25 mouse cellular contexts compared by ENCODE assay signal in genomic region chr9:37519995-37520394, GRCm38 (mm10). TPM values are rescaled to one million over a fixed set of nuclear protein-coding genes. Genes with fewer than 3 reads are reported as not detected.
DNase-seq lines count a peak whose midpoint lies in the region; ATAC-seq and TF ChIP-seq lines count a peak whose summit lies in the region.
"Had no signal": no experiment of that assay in that cellular context is flagged by ENCODE, and none has a peak within 500 bp of the region (broad histone marks: within the 10 kb centered on the region; RNA-seq: fewer than 3 reads in every experiment).

No protein-coding gene starts in this region.

- peaks cover 21% of the 10 kb centered on the region; the same call in 1 of the 2 replicates for H3K36me3 ChIP-seq in hindbrain, postnatal 0 days (ENCODE audit: insufficient read depth, low read length)

- H3K9me3 ChIP-seq in hindbrain, postnatal 0 days (ENCODE audit: low read length) = no peaks in the 10 kb centered on the region
- H3K9me3 ChIP-seq: heart, embryonic 10.5 days; heart, embryonic 13.5 days had no signal

- 5% methylated on average over 2 of the region's 2 CpGs for WGBS in cerebellum, adult 2 months
- 88% methylated on average over 2 of the region's 2 CpGs for WGBS in hindbrain, postnatal 0 days

- H3K4me3 ChIP-seq in cerebellum, adult 2 months (replicated peaks; ENCODE audit: insufficient read depth, low read depth, low read length) = no peak overlapping the region
- no peak overlapping the region for H3K4me3 ChIP-seq in left cerebral cortex, adult 2 months
- no peak overlapping the region for H3K4me3 ChIP-seq in hindbrain, postnatal 0 days (ENCODE audit: low read length)
- H3K4me3 ChIP-seq: heart, adult 2 months; heart, embryonic 10.5 days; heart, embryonic 13.5 days had no signal

- 0 out of 2 replicates have a peak, but pooled peaks have one; percentile 20 for ATAC-seq in cerebellum, adult (ENCODE audit: insufficient number of reproducible peaks, low FRiP score, low TSS enrichment)
- ATAC-seq in hindbrain, postnatal 0 days = no peak
- ATAC-seq: activated CD4-positive, CD25-positive, alpha-beta regulatory T cell, adult 4 months; forebrain, embryonic 14.5 days; forebrain, postnatal 0 days; intestine, postnatal 0 days had no signal

- peak overlapping the region; percentile 58; the same call in 1 of the 2 replicates for H3K27ac ChIP-seq in cerebellum, adult 2 months (ENCODE audit: insufficient read depth, low read length)
- peak overlapping the region; percentile 61; the same call in 1 of the 2 replicates for H3K27ac ChIP-seq in left cerebral cortex, adult 2 months
- H3K27ac ChIP-seq in hindbrain, postnatal 0 days = no peak overlapping the region
- H3K27ac ChIP-seq: heart, adult 2 months; heart, embryonic 10.5 days; heart, embryonic 13.5 days; hindbrain, embryonic 14.5 days had no signal

- H3K9ac ChIP-seq in hindbrain, postnatal 0 days (replicated peaks; ENCODE audit: low read length) = no peak overlapping the region
- H3K9ac ChIP-seq: forebrain, postnatal 0 days; heart, embryonic 13.5 days; hindbrain, embryonic 14.5 days had no signal

- no peak for TF ChIP-seq CTCF in cerebellum, adult 2 months (IDR thresholded peaks at IDR 0.05; ENCODE audit: borderline replicate concordance, insufficient read depth, low read depth, low read length)
- TF ChIP-seq CTCF in left cerebral cortex, adult 2 months (IDR thresholded peaks at IDR 0.05) = no peak
- no peak for TF ChIP-seq CTCF in hindbrain, postnatal 0 days (IDR thresholded peaks at IDR 0.05; ENCODE audit: low read depth)

- intact Hi-C loops in left cerebral cortex, adult 2 months (cut with DNase I) = no loop called here

- DNase-seq in cerebellum, adult 11 months = no peak
- peak in 1 of 2 experiments; percentile 60 for DNase-seq in cerebellum, adult 2 months
- no peak for DNase-seq in cerebellum, adult 8-10 months
- no peak for DNase-seq in left cerebral cortex, adult 2 months (ENCODE audit: extremely low spot score in 1 of 2, low spot score in 2 of 2)
- no peak for DNase-seq in left cerebral cortex, adult 9 months (ENCODE audit: low spot score in 2 of 2)
- DNase-seq in hindbrain, postnatal 0 days (ENCODE audit: low spot score) = no peak
- no peak for DNase-seq in kidney, postnatal 14 days
- DNase-seq: adrenal gland, adult 8-10 months; adrenal gland, postnatal 25 days; forebrain, postnatal 0 days; gastrocnemius, postnatal 10 days; gastrocnemius, postnatal 36 days; heart, adult 2 months; heart, postnatal 14 days; heart, postnatal 4 days; kidney, adult 2 months had no signal

- TF ChIP-seq POLR2A in cerebellum, adult 2 months (IDR thresholded peaks at IDR 0.05; ENCODE audit: borderline replicate concordance, insufficient read depth, low read length) = no peak

- peaks cover 23% of the 10 kb centered on the region; the same call in 1 of the 2 replicates for H3K4me1 ChIP-seq in cerebellum, adult 2 months (ENCODE audit: control insufficient read depth, insufficient read depth, low read length)
- no peaks in the 10 kb centered on the region for H3K4me1 ChIP-seq in hindbrain, postnatal 0 days (ENCODE audit: insufficient read depth, low read length)

- H3K4me2 ChIP-seq in hindbrain, postnatal 0 days (ENCODE audit: low read depth, low read length) = no peak overlapping the region
- H3K4me2 ChIP-seq: heart, embryonic 13.5 days; hindbrain, embryonic 14.5 days had no signal

- no peaks in the 10 kb centered on the region for H3K27me3 ChIP-seq in cerebellum, adult 2 months (ENCODE audit: control insufficient read depth, insufficient read depth, low read length)
- no peaks in the 10 kb centered on the region for H3K27me3 ChIP-seq in hindbrain, postnatal 0 days (ENCODE audit: insufficient read depth, low read length)
- H3K27me3 ChIP-seq: heart, embryonic 13.5 days had no signal

RNA-seq across cellular contexts. Expression of gene Esam, which starts 7.9 kb away (rescaled TPM):
- 28.2 and 28.8 TPM in 2 replicates for polyA plus RNA-seq in cerebellum, adult 2 months (2012; rRNA removed)
- total RNA-seq in left cerebral cortex, adult 2 months (2021) = 10 to 100 TPM; 19.6 to 22.5 TPM
- total RNA-seq in hindbrain, postnatal 0 days (2014; rRNA removed) = 34.2 and 43.7 TPM in 2 replicates
- 36.1 and 37.9 TPM in 2 replicates for polyA plus RNA-seq in hindbrain, postnatal 0 days (2015; fragmentation: Nextera tagmentation; extraction: Ambion mirVana)
- total RNA-seq: granulocyte monocyte progenitor cell, adult 5-6 weeks had no signal

RNA-seq across cellular contexts. Expression of gene Vsig2, which starts 19.1 kb away (rescaled TPM):
- polyA plus RNA-seq in cerebellum, adult 2 months (2012; rRNA removed) = 3.4 and 4.8 TPM in 2 replicates
- total RNA-seq in left cerebral cortex, adult 2 months (2021) = 1 to 10 TPM; 4.1 to 4.5 TPM
- 3.0 and 3.9 TPM in 2 replicates for total RNA-seq in hindbrain, postnatal 0 days (2014; rRNA removed)
- polyA plus RNA-seq in hindbrain, postnatal 0 days (2015; fragmentation: Nextera tagmentation; extraction: Ambion mirVana) = 1.3 and 1.6 TPM in 2 replicates
- polyA plus RNA-seq: activated CD4-positive, CD25-positive, alpha-beta regulatory T cell, adult 4 months; embryonic facial prominence, embryonic 11.5 days; forebrain, embryonic 14.5 days had no signal

RNA-seq across cellular contexts. Expression of gene Msantd2, which starts 30.9 kb away (rescaled TPM):
- polyA plus RNA-seq in cerebellum, adult 2 months (2012; rRNA removed) = 40.6 and 40.7 TPM in 2 replicates
- 10 to 100 TPM; 21.4 to 26.7 TPM for total RNA-seq in left cerebral cortex, adult 2 months (2021)
- 20.0 and 34.0 TPM in 2 replicates for total RNA-seq in hindbrain, postnatal 0 days (2014; rRNA removed)
- polyA plus RNA-seq in hindbrain, postnatal 0 days (2015; fragmentation: Nextera tagmentation; extraction: Ambion mirVana) = 16.1 and 17.8 TPM in 2 replicates

RNA-seq across cellular contexts. Expression of gene Nrgn, which starts 32.7 kb away (rescaled TPM):
- polyA plus RNA-seq in cerebellum, adult 2 months (2012; rRNA removed) = 46.6 and 66.0 TPM in 2 replicates
- 1,000 to 10,000 TPM; 1,927 to 1,950 TPM for total RNA-seq in left cerebral cortex, adult 2 months (2021)
- total RNA-seq in hindbrain, postnatal 0 days (2014; rRNA removed) = 6.0 and 8.3 TPM in 2 replicates
- 11.9 and 15.4 TPM in 2 replicates for polyA plus RNA-seq in hindbrain, postnatal 0 days (2015; fragmentation: Nextera tagmentation; extraction: Ambion mirVana)

RNA-seq across cellular contexts. Expression of gene Siae, which starts 35.5 kb away (rescaled TPM):
- 15.8 and 15.9 TPM in 2 replicates for polyA plus RNA-seq in cerebellum, adult 2 months (2012; rRNA removed)
- total RNA-seq in left cerebral cortex, adult 2 months (2021) = 10 to 100 TPM; 17.1 to 18.8 TPM
- total RNA-seq in hindbrain, postnatal 0 days (2014; rRNA removed) = 9.7 and 18.7 TPM in 2 replicates
- 12.5 and 15.5 TPM in 2 replicates for polyA plus RNA-seq in hindbrain, postnatal 0 days (2015; fragmentation: Nextera tagmentation; extraction: Ambion mirVana)
